Comparison of ENCODE assay signal across 26 mouse cellular contexts in the genomic region with DNA sequence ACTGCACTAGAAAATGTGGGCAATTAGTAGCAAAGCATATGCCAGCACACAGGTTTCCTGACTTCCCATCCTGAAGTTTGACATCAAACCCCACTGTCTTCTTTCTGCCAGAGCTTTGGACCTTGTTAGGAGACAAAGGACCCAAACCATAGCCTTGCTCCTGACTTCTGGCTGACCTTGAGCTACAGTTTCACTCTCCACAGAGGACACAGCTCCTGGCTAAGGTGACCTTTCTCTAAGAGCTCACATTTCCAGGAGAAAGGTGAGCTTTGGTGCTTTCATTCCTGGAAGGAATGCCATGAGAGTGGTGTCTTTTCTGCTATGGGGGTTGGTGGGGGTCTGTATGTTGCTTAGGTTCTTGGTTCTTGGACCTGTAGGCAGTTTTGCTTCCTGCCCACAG. TPM values are rescaled to one million over a fixed set of nuclear protein-coding genes. Genes with fewer than 3 reads are reported as not detected.
DNase-seq lines count a peak whose midpoint lies in the region; ATAC-seq and TF ChIP-seq lines count a peak whose summit lies in the region.
"Had no signal": no experiment of that assay in that cellular context is flagged by ENCODE, and none has a peak within 500 bp of the region (broad histone marks: within the 10 kb centered on the region; RNA-seq: fewer than 3 reads in every experiment).

No protein-coding gene starts in this region.

- no peak for TF ChIP-seq CTCF in intestine, postnatal 0 days (IDR thresholded peaks at IDR 0.05; ENCODE audit: low read depth)
- TF ChIP-seq CTCF in kidney, postnatal 0 days (IDR thresholded peaks at IDR 0.05; ENCODE audit: low read depth): no peak

- H3K27me3 ChIP-seq in intestine, embryonic 14.5 days (replicated peaks; ENCODE audit: control insufficient read depth, insufficient read depth, low read length): no peaks in the 10 kb centered on the region
- no peaks in the 10 kb centered on the region for H3K27me3 ChIP-seq in intestine, postnatal 0 days (replicated peaks; ENCODE audit: control insufficient read depth, insufficient read depth, low read length)
- no peaks in the 10 kb centered on the region for H3K27me3 ChIP-seq in kidney, postnatal 0 days (ENCODE audit: insufficient read depth, low read length)
- H3K27me3 ChIP-seq in kidney, embryonic 14.5 days (ENCODE audit: control insufficient read depth, insufficient read depth, low read length): no peaks in the 10 kb centered on the region
- H3K27me3 ChIP-seq: embryonic facial prominence, embryonic 13.5 days; Patski had no signal

- no peaks in the 10 kb centered on the region for H3K4me1 ChIP-seq in intestine, embryonic 14.5 days (replicated peaks; ENCODE audit: control insufficient read depth, insufficient read depth, low read length)
- H3K4me1 ChIP-seq in intestine, postnatal 0 days (replicated peaks; ENCODE audit: control insufficient read depth, insufficient read depth, low read length): no peaks in the 10 kb centered on the region
- H3K4me1 ChIP-seq in kidney, postnatal 0 days (replicated peaks; ENCODE audit: insufficient read depth, low read length): no peaks in the 10 kb centered on the region
- H3K4me1 ChIP-seq in kidney, embryonic 14.5 days (ENCODE audit: control insufficient read depth, insufficient read depth, low read length): no peaks in the 10 kb centered on the region
- H3K4me1 ChIP-seq: embryonic facial prominence, embryonic 13.5 days; embryonic facial prominence, embryonic 15.5 days; forebrain, embryonic 12.5 days had no signal

- no peak overlapping the region for H3K4me3 ChIP-seq in intestine, embryonic 14.5 days (ENCODE audit: low read depth, low read length)
- H3K4me3 ChIP-seq in intestine, postnatal 0 days (ENCODE audit: low read depth, low read length): no peak overlapping the region
- H3K4me3 ChIP-seq in kidney, postnatal 0 days (replicated peaks; ENCODE audit: low read depth, low read length): no peak overlapping the region
- no peak overlapping the region for H3K4me3 ChIP-seq in kidney, embryonic 14.5 days (ENCODE audit: low read length)
- H3K4me3 ChIP-seq: embryonic facial prominence, embryonic 13.5 days; embryonic facial prominence, embryonic 15.5 days; erythroblast, embryonic 14.5 days; forebrain, embryonic 10.5 days; forebrain, embryonic 12.5 days had no signal

- no peaks in the 10 kb centered on the region for H3K9me3 ChIP-seq in intestine, embryonic 14.5 days (ENCODE audit: control insufficient read depth, low read length)
- no peaks in the 10 kb centered on the region for H3K9me3 ChIP-seq in intestine, postnatal 0 days (ENCODE audit: control insufficient read depth)
- no peaks in the 10 kb centered on the region for H3K9me3 ChIP-seq in kidney, postnatal 0 days (replicated peaks; ENCODE audit: low read length)
- no peaks in the 10 kb centered on the region for H3K9me3 ChIP-seq in kidney, embryonic 14.5 days (ENCODE audit: control insufficient read depth, low read length)
- H3K9me3 ChIP-seq: embryonic facial prominence, embryonic 13.5 days; embryonic facial prominence, embryonic 15.5 days; forebrain, embryonic 10.5 days; forebrain, embryonic 12.5 days; G1E had no signal

- peak; percentile 41 for DNase-seq in intestine, embryonic 14.5 days (ENCODE audit: low spot score)
- no peak for DNase-seq in kidney, postnatal 0 days (ENCODE audit: low spot score)
- DNase-seq in R1 (ENCODE audit: low read depth, low spot score): peak; percentile 50
- no peak for DNase-seq in thymus, postnatal 4 days
- DNase-seq in adrenal gland, postnatal 10 days: no peak
- DNase-seq: adrenal gland, adult 8-10 months; adrenal gland, postnatal 25 days; cerebellum, adult 11 months; cerebellum, adult 18-20 months; cerebellum, adult 8-10 months; cerebellum, adult 9-11 months; cerebellum, postnatal 14 days; cerebellum, postnatal 36 days; embryo, embryonic 11 days had no signal

- H3K27ac ChIP-seq in intestine, embryonic 14.5 days (ENCODE audit: low read depth): no peak overlapping the region
- H3K27ac ChIP-seq in intestine, postnatal 0 days (ENCODE audit: low read depth, low read length): no peak overlapping the region
- H3K27ac ChIP-seq in kidney, postnatal 0 days: 0 out of 2 replicates have a peak overlapping the region, but pooled peaks have one; percentile 36
- H3K27ac ChIP-seq in kidney, embryonic 14.5 days (ENCODE audit: low read depth, low read length): no peak overlapping the region
- H3K27ac ChIP-seq: embryonic facial prominence, embryonic 13.5 days; embryonic facial prominence, embryonic 15.5 days; forebrain, embryonic 10.5 days; forebrain, embryonic 12.5 days had no signal

- ATAC-seq in intestine, embryonic 14.5 days (replicated peaks; ENCODE audit: low FRiP score, low TSS enrichment, low read depth): no peak
- ATAC-seq in intestine, postnatal 0 days: no peak
- no peak for ATAC-seq in kidney, postnatal 0 days (replicated peaks; ENCODE audit: low FRiP score, low read depth)
- no peak for ATAC-seq in kidney, embryonic 14.5 days (ENCODE audit: low FRiP score, low TSS enrichment)
- ATAC-seq: activated CD4-positive, CD25-positive, alpha-beta regulatory T cell, adult 4 months; forebrain, embryonic 14.5 days; forebrain, embryonic 16.5 days; Patski had no signal

- H3K4me2 ChIP-seq in intestine, embryonic 14.5 days (ENCODE audit: low read length): no peak overlapping the region
- H3K4me2 ChIP-seq in intestine, postnatal 0 days (replicated peaks; ENCODE audit: low read depth): no peak overlapping the region
- no peak overlapping the region for H3K4me2 ChIP-seq in kidney, postnatal 0 days (ENCODE audit: low read length)
- H3K4me2 ChIP-seq in kidney, embryonic 14.5 days (replicated peaks; ENCODE audit: low read depth, low read length): no peak overlapping the region
- H3K4me2 ChIP-seq: embryonic facial prominence, embryonic 13.5 days; embryonic facial prominence, embryonic 15.5 days; forebrain, embryonic 12.5 days had no signal

- H3K9ac ChIP-seq in intestine, embryonic 14.5 days (ENCODE audit: low read length): no peak overlapping the region
- H3K9ac ChIP-seq in intestine, postnatal 0 days (ENCODE audit: low read depth, low read length): no peak overlapping the region
- no peak overlapping the region for H3K9ac ChIP-seq in kidney, postnatal 0 days (ENCODE audit: low read depth, low read length)
- no peak overlapping the region for H3K9ac ChIP-seq in kidney, embryonic 14.5 days (ENCODE audit: low read depth, low read length)
- H3K9ac ChIP-seq: embryonic facial prominence, embryonic 13.5 days; embryonic facial prominence, embryonic 15.5 days; forebrain, embryonic 12.5 days had no signal

- H3K36me3 ChIP-seq in intestine, embryonic 14.5 days (ENCODE audit: control insufficient read depth, insufficient read depth, low read length): no peaks in the 10 kb centered on the region
- no peaks in the 10 kb centered on the region for H3K36me3 ChIP-seq in intestine, postnatal 0 days (ENCODE audit: control insufficient read depth, insufficient read depth)
- no peaks in the 10 kb centered on the region for H3K36me3 ChIP-seq in kidney, postnatal 0 days (ENCODE audit: insufficient read depth, low read length)
- H3K36me3 ChIP-seq in kidney, embryonic 14.5 days (ENCODE audit: control insufficient read depth, insufficient read depth, low read length): no peaks in the 10 kb centered on the region
- H3K36me3 ChIP-seq: embryonic facial prominence, embryonic 13.5 days; embryonic facial prominence, embryonic 15.5 days; forebrain, embryonic 10.5 days; forebrain, embryonic 12.5 days; G1E had no signal

RNA-seq across cellular contexts. Expression of gene Atp1b1, which starts 25.6 kb away (rescaled TPM):
- 89.7 and 101 TPM in 2 replicates for polyA plus RNA-seq in intestine, embryonic 14.5 days (2014; fragmentation: Nextera tagmentation; extraction: Ambion mirVana)
- 227 and 233 TPM in 2 replicates for polyA plus RNA-seq in intestine, postnatal 0 days (2015; fragmentation: Nextera tagmentation; extraction: Ambion mirVana)
- polyA plus RNA-seq in kidney, postnatal 0 days (2015; fragmentation: Nextera tagmentation; extraction: Ambion mirVana): 720 and 731 TPM in 2 replicates
- polyA plus RNA-seq in kidney, embryonic 14.5 days (2014; fragmentation: Nextera tagmentation; extraction: Ambion mirVana): 80.2 and 86.4 TPM in 2 replicates
- total RNA-seq in adrenal gland, postnatal 10 days (2021): 100 to 1,000 TPM in 1 of 2 experiments, 10 to 100 TPM in 1; 88.2 to 115 TPM
- polyA plus RNA-seq: erythroblast, embryonic 14.5 days; G1E had no signal

Comparison
In these comparisons a context has a peak if more than half of its experiments do, and no peak if none do; other contexts are left out.
1. DNase-seq: peak in intestine, embryonic 14.5 days (single experiment) and R1 (single experiment); none in kidney, postnatal 0 days (single experiment), thymus, postnatal 4 days (single experiment) and adrenal gland, postnatal 10 days (single experiment).